Comparison of ENCODE assay signal across 18 mouse cellular contexts in the genomic region with DNA sequence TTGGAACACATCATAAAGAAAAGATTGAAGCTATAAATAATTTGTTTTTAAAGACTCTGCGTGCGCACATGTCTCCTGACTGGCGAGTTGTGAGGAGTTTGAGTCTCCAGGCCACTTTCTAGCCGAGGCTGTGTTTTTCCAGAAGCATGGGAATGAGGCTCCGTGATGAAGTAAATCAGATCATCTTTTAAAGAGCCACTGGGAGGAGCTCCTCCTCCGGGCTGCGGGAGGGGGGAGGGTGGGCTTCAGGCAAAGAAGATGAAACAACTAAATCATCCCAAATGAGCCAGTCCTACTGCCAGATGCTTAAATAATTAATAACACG.
DNase-seq lines count a peak whose midpoint lies in the region; ATAC-seq and TF ChIP-seq lines count a peak whose summit lies in the region.
"Had no signal": no experiment of that assay in that cellular context is flagged by ENCODE, and none has a peak within 500 bp of the region (broad histone marks: within the 10 kb centered on the region; RNA-seq: fewer than 3 reads in every experiment).

No protein-coding gene starts in this region.

- no peak for TF ChIP-seq EP300 in heart, postnatal 0 days (IDR thresholded peaks at IDR 0.05; ENCODE audit: low read depth)
- no peak for TF ChIP-seq EP300 in liver, postnatal 0 days (IDR thresholded peaks at IDR 0.05; ENCODE audit: low read depth)

- H3K4me1 ChIP-seq in heart, postnatal 0 days (ENCODE audit: control insufficient read depth, insufficient read depth): peaks cover 16% of the 10 kb centered on the region; the same call in 1 of the 2 replicates
- H3K4me1 ChIP-seq in midbrain, embryonic 14.5 days (ENCODE audit: control insufficient read depth, insufficient read depth, low read length): peaks cover 8% of the 10 kb centered on the region; the same call in 1 of the 2 replicates
- H3K4me1 ChIP-seq in midbrain, embryonic 16.5 days (ENCODE audit: control insufficient read depth, insufficient read depth, low read length): peaks cover 10% of the 10 kb centered on the region
- no peaks in the 10 kb centered on the region for H3K4me1 ChIP-seq in liver, postnatal 0 days (ENCODE audit: insufficient read depth)
- H3K4me1 ChIP-seq: megakaryocyte, embryonic 14.5 days had no signal

- no peak for ATAC-seq in heart, postnatal 0 days (ENCODE audit: insufficient read depth, low read depth)
- no peak for ATAC-seq in midbrain, embryonic 14.5 days (ENCODE audit: low FRiP score, low TSS enrichment)
- ATAC-seq in midbrain, embryonic 16.5 days: no peak
- ATAC-seq in liver, postnatal 0 days: no peak
- ATAC-seq: CD4-positive, CD25-positive, alpha-beta regulatory T cell, adult 4 months; hindbrain, embryonic 16.5 days had no signal

- H3K9me3 ChIP-seq in heart, postnatal 0 days (replicated peaks; ENCODE audit: control insufficient read depth, low read length): no peaks in the 10 kb centered on the region
- no peaks in the 10 kb centered on the region for H3K9me3 ChIP-seq in midbrain, embryonic 14.5 days (ENCODE audit: control insufficient read depth, low read length)
- H3K9me3 ChIP-seq in midbrain, embryonic 16.5 days (replicated peaks; ENCODE audit: control insufficient read depth, low read length, poor library complexity, severe bottlenecking): no peaks in the 10 kb centered on the region
- H3K9me3 ChIP-seq in liver, postnatal 0 days (ENCODE audit: low read length): no peaks in the 10 kb centered on the region
- H3K9me3 ChIP-seq: G1E; megakaryocyte, embryonic 14.5 days; neural tube, embryonic 13.5 days had no signal

- peak; percentile 47 for DNase-seq in embryo, embryonic 10.5 days (ENCODE audit: low spot score)
- no peak for DNase-seq in embryo, embryonic 11 days
- no peak for DNase-seq in heart, postnatal 0 days (ENCODE audit: low spot score)
- no peak for DNase-seq in heart, postnatal 10 days
- DNase-seq in midbrain, embryonic 14.5 days: peak; percentile 28
- peak; percentile 44 for DNase-seq in mesoderm, embryonic 11.5 days (ENCODE audit: low read depth, low spot score)
- no peak for DNase-seq in liver, postnatal 0 days
- DNase-seq: cerebellum, postnatal 10 days; gastrocnemius, adult 2 months; kidney, adult 2 months; liver; thymus, postnatal 36 days had no signal

- H3K27ac ChIP-seq in heart, postnatal 0 days (ENCODE audit: low read depth): 0 out of 2 replicates have a peak overlapping the region, but pooled peaks have one; percentile 17
- H3K27ac ChIP-seq in midbrain, embryonic 14.5 days (replicated peaks; ENCODE audit: low read depth, low read length): no peak overlapping the region
- no peak overlapping the region for H3K27ac ChIP-seq in midbrain, embryonic 16.5 days (ENCODE audit: low read length)
- H3K27ac ChIP-seq in liver, postnatal 0 days (ENCODE audit: low read depth): no peak overlapping the region
- H3K27ac ChIP-seq: gastrocnemius, adult 2 months; neural tube, embryonic 13.5 days had no signal

- intact Hi-C loops in heart, postnatal 10 days (cut with DNase I): loop anchor here (5.0 kb wide), 1 partner anchor 80 kb away; no protein-coding TSS in a partner anchor

- H3K36me3 ChIP-seq in heart, postnatal 0 days (replicated peaks; ENCODE audit: control insufficient read depth, insufficient read depth, low read length): no peaks in the 10 kb centered on the region
- H3K36me3 ChIP-seq in midbrain, embryonic 14.5 days (ENCODE audit: control insufficient read depth, insufficient read depth, low read length): no peaks in the 10 kb centered on the region
- H3K36me3 ChIP-seq in midbrain, embryonic 16.5 days (ENCODE audit: control insufficient read depth, insufficient read depth, low read length): no peaks in the 10 kb centered on the region
- no peaks in the 10 kb centered on the region for H3K36me3 ChIP-seq in liver, postnatal 0 days (replicated peaks; ENCODE audit: insufficient read depth, low read length)
- H3K36me3 ChIP-seq: G1E; neural tube, embryonic 13.5 days had no signal

- H3K4me2 ChIP-seq in heart, postnatal 0 days (ENCODE audit: low read depth, low read length): peak overlapping the region; percentile 37
- H3K4me2 ChIP-seq in midbrain, embryonic 14.5 days (ENCODE audit: low read length): no peak overlapping the region
- no peak overlapping the region for H3K4me2 ChIP-seq in midbrain, embryonic 16.5 days (ENCODE audit: low read length)
- no peak overlapping the region for H3K4me2 ChIP-seq in liver, postnatal 0 days (ENCODE audit: low read depth, low read length)
- H3K4me2 ChIP-seq: neural tube, embryonic 13.5 days had no signal

- H3K27me3 ChIP-seq in heart, postnatal 0 days (ENCODE audit: control insufficient read depth, insufficient read depth, low read length): peaks cover 13% of the 10 kb centered on the region; the same call in 1 of the 2 replicates
- H3K27me3 ChIP-seq in midbrain, embryonic 14.5 days (ENCODE audit: control insufficient read depth, insufficient read depth, low read length): no peaks in the 10 kb centered on the region
- no peaks in the 10 kb centered on the region; the same call in 1 of the 2 replicates for H3K27me3 ChIP-seq in midbrain, embryonic 16.5 days (ENCODE audit: control insufficient read depth, insufficient read depth, low read depth, low read length)
- no peaks in the 10 kb centered on the region for H3K27me3 ChIP-seq in liver, postnatal 0 days (ENCODE audit: insufficient read depth, low read length)

- H3K4me3 ChIP-seq in heart, postnatal 0 days (ENCODE audit: low read depth, low read length): no peak overlapping the region
- no peak overlapping the region for H3K4me3 ChIP-seq in midbrain, embryonic 14.5 days (replicated peaks; ENCODE audit: low read depth, low read length)
- H3K4me3 ChIP-seq in midbrain, embryonic 16.5 days (ENCODE audit: low read depth, low read length): no peak overlapping the region
- H3K4me3 ChIP-seq in liver, postnatal 0 days (ENCODE audit: low read depth, low read length): no peak overlapping the region
- H3K4me3 ChIP-seq: gastrocnemius, adult 2 months; megakaryocyte, embryonic 14.5 days; neural tube, embryonic 13.5 days had no signal

- TF ChIP-seq CTCF in heart, postnatal 0 days (IDR thresholded peaks at IDR 0.05; ENCODE audit: low read depth): no peak
- no peak for TF ChIP-seq CTCF in liver, postnatal 0 days (IDR thresholded peaks at IDR 0.05; ENCODE audit: low read depth)

- no peak overlapping the region for H3K9ac ChIP-seq in heart, postnatal 0 days (replicated peaks; ENCODE audit: low read depth, low read length)
- no peak overlapping the region for H3K9ac ChIP-seq in midbrain, embryonic 14.5 days (replicated peaks; ENCODE audit: low read length)
- H3K9ac ChIP-seq in midbrain, embryonic 16.5 days (ENCODE audit: low read depth, low read length): no peak overlapping the region
- no peak overlapping the region for H3K9ac ChIP-seq in liver, postnatal 0 days (replicated peaks)
- H3K9ac ChIP-seq: neural tube, embryonic 13.5 days had no signal

- 22% methylated on average over 8 of the region's 8 CpGs for WGBS in heart, postnatal 0 days
- WGBS in midbrain, embryonic 14.5 days: 50% methylated on average over 8 of the region's 8 CpGs
- 43% methylated on average over 8 of the region's 8 CpGs for WGBS in midbrain, embryonic 16.5 days
- 56% methylated on average over 8 of the region's 8 CpGs for WGBS in liver, postnatal 0 days (ENCODE audit: insufficient replicate concordance)

Comparison
In these comparisons a context has a peak if more than half of its experiments do, and no peak if none do; other contexts are left out.
1. DNase-seq: peak in embryo, embryonic 10.5 days (single experiment), midbrain, embryonic 14.5 days (single experiment) and mesoderm, embryonic 11.5 days (single experiment); none in embryo, embryonic 11 days (single experiment), heart, postnatal 0 days (single experiment), heart, postnatal 10 days (0 of 2) and liver, postnatal 0 days (single experiment).